Mouse (Mus musculus): Measurements from ENCODE around the gene Mpped1. TPM values are rescaled to one million over a fixed set of nuclear protein-coding genes. Genes with fewer than 3 reads are reported as not detected.

The Mpped1 gene
- polyA plus RNA-seq, 1 experiment from 2014 or later, result 0.22 TPM

GRCm38 (mm10) chr15:83756742-83757141, 22.5 kb upstream of the Mpped1 start:
- no peaks in the 10 kb centered on the region for H3K9me3 ChIP-seq (replicated peaks; ENCODE audit: low read length)
- no peaks in the 10 kb centered on the region for H3K27me3 ChIP-seq (ENCODE audit: insufficient read depth, low read length)
- TF ChIP-seq CTCF (IDR thresholded peaks at IDR 0.05; ENCODE audit: low read depth), result peak; percentile 75
- no peak overlapping the region for H3K4me3 ChIP-seq (replicated peaks; ENCODE audit: low read depth, low read length)
- H3K4me1 ChIP-seq (replicated peaks; ENCODE audit: insufficient read depth, low read length), result no peaks in the 10 kb centered on the region
- DNase-seq (ENCODE audit: low spot score), result peak; percentile 73
- ATAC-seq (replicated peaks; ENCODE audit: low FRiP score, low read depth), result no peak
- H3K36me3 ChIP-seq (ENCODE audit: insufficient read depth, low read length), result no peaks in the 10 kb centered on the region
- no peak overlapping the region for H3K4me2 ChIP-seq (ENCODE audit: low read length)
- H3K9ac ChIP-seq (ENCODE audit: low read depth, low read length), result no peak overlapping the region
- 27% methylated on average over 9 of the region's 9 CpGs for WGBS
- H3K27ac ChIP-seq, result no peak overlapping the region

- TF ChIP-seq CTCF (IDR thresholded peaks at IDR 0.05; ENCODE audit: low read depth), result peak; percentile 80
- H3K4me2 ChIP-seq (ENCODE audit: low read length), result no peak overlapping the region
- H3K9ac ChIP-seq (ENCODE audit: low read depth, low read length), result no peak overlapping the region
- DNase-seq (ENCODE audit: low spot score), result peak; percentile 33
- H3K4me3 ChIP-seq (replicated peaks; ENCODE audit: low read depth, low read length), result no peak overlapping the region
- no peak for ATAC-seq (replicated peaks; ENCODE audit: low FRiP score, low read depth)
- WGBS, result 12% methylated on average over 4 of the region's 4 CpGs
- no peaks in the 10 kb centered on the region for H3K9me3 ChIP-seq (replicated peaks; ENCODE audit: low read length)
- no peaks in the 10 kb centered on the region for H3K27me3 ChIP-seq (ENCODE audit: insufficient read depth, low read length)
- no peaks in the 10 kb centered on the region for H3K36me3 ChIP-seq (ENCODE audit: insufficient read depth, low read length)
- no peaks in the 10 kb centered on the region for H3K4me1 ChIP-seq (replicated peaks; ENCODE audit: insufficient read depth, low read length)
- no peak overlapping the region for H3K27ac ChIP-seq
Observed at GRCm38 (mm10) chr15:83758958-83759357, 20.3 kb upstream of the Mpped1 start.

- H3K9ac ChIP-seq (ENCODE audit: low read depth, low read length), result no peak overlapping the region
- H3K4me1 ChIP-seq (replicated peaks; ENCODE audit: insufficient read depth, low read length), result no peaks in the 10 kb centered on the region
- H3K9me3 ChIP-seq (replicated peaks; ENCODE audit: low read length), result no peaks in the 10 kb centered on the region
- H3K36me3 ChIP-seq (ENCODE audit: insufficient read depth, low read length), result no peaks in the 10 kb centered on the region
- H3K27me3 ChIP-seq (ENCODE audit: insufficient read depth, low read length), result no peaks in the 10 kb centered on the region
- peak; percentile 80 for TF ChIP-seq CTCF (IDR thresholded peaks at IDR 0.05; ENCODE audit: low read depth)
- DNase-seq (ENCODE audit: low spot score) (peak; percentile 42), ATAC-seq (replicated peaks; ENCODE audit: low FRiP score, low read depth) (no peak)
- H3K4me2 ChIP-seq (ENCODE audit: low read length), result no peak overlapping the region
- H3K4me3 ChIP-seq (replicated peaks; ENCODE audit: low read depth, low read length), result no peak overlapping the region
- 11% methylated on average over 10 of the region's 10 CpGs for WGBS
- H3K27ac ChIP-seq, result no peak overlapping the region
Observed at GRCm38 (mm10) chr15:83760683-83761082, 18.6 kb upstream of the Mpped1 start.

GRCm38 (mm10) chr15:83761512-83761911, 17.8 kb upstream of the Mpped1 start:
- TF ChIP-seq CTCF (IDR thresholded peaks at IDR 0.05; ENCODE audit: low read depth), result no peak
- 89% methylated on average over 13 of the region's 13 CpGs for WGBS

DNA sequence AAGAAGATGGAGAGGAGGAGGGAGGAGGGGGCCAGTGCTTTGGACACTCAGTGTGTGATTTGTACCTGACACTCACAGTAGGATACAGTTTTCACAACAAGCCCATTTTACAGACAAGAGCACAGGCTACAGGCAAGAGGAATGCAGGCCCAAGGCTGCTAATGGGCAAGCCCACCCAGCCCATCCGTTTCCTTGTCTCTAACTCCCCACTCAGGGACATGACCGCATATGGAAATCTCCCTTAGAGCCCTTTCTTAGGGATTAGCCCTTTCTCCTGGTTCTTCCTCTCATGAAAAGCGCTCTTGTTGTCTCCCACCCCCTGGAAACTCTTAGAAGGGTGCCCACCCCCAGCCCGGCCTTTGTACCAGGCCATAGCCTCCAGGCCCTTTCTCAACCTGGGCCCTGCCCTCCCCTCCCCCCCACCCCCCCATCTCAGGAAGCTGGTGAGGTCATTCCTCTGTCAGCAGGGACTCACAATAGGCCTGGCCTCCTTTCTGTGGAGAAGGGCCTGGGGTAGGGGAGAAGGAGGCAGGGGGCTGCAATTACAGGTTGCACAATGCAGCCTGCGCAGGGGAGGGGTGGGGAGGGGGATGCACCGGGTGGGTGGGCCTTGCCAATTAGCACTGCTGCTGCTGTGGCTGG, 13.8 kb upstream of the Mpped1 start:
- no peaks in the 10 kb centered on the region for H3K9me3 ChIP-seq (replicated peaks; ENCODE audit: low read length)
- no peak for ATAC-seq (replicated peaks; ENCODE audit: low FRiP score, low read depth)
- 31% methylated on average over 6 of the region's 6 CpGs for WGBS
- H3K4me3 ChIP-seq (replicated peaks; ENCODE audit: low read depth, low read length), result no peak overlapping the region
- no peak overlapping the region for H3K9ac ChIP-seq (ENCODE audit: low read depth, low read length)
- DNase-seq (ENCODE audit: low spot score), result no peak
- no peak overlapping the region for H3K27ac ChIP-seq
- H3K27me3 ChIP-seq (ENCODE audit: insufficient read depth, low read length), result no peaks in the 10 kb centered on the region
- no peaks in the 10 kb centered on the region for H3K4me1 ChIP-seq (replicated peaks; ENCODE audit: insufficient read depth, low read length)
- H3K4me2 ChIP-seq (ENCODE audit: low read length), result no peak overlapping the region
- no peaks in the 10 kb centered on the region for H3K36me3 ChIP-seq (ENCODE audit: insufficient read depth, low read length)
- TF ChIP-seq CTCF (IDR thresholded peaks at IDR 0.05; ENCODE audit: low read depth), result no peak

More at GRCm38 (mm10) chr15:83761512-83761911, 17.8 kb upstream of the Mpped1 start:
- no peak overlapping the region for H3K4me2 ChIP-seq (ENCODE audit: low read length)
- DNase-seq (ENCODE audit: low spot score), result no peak
- ATAC-seq (replicated peaks; ENCODE audit: low FRiP score, low read depth), result no peak
- no peaks in the 10 kb centered on the region for H3K9me3 ChIP-seq (replicated peaks; ENCODE audit: low read length)
- no peak overlapping the region for H3K4me3 ChIP-seq (replicated peaks; ENCODE audit: low read depth, low read length)
- no peak overlapping the region for H3K9ac ChIP-seq (ENCODE audit: low read depth, low read length)
- H3K36me3 ChIP-seq (ENCODE audit: insufficient read depth, low read length), result no peaks in the 10 kb centered on the region
- no peaks in the 10 kb centered on the region for H3K4me1 ChIP-seq (replicated peaks; ENCODE audit: insufficient read depth, low read length)
- no peak overlapping the region for H3K27ac ChIP-seq
- no peaks in the 10 kb centered on the region for H3K27me3 ChIP-seq (ENCODE audit: insufficient read depth, low read length)

- DNase-seq (ENCODE audit: low spot score), result no peak
Observed at GRCm38 (mm10) chr15:83771346-83772053, 7.8 kb upstream of the Mpped1 start.

More at GRCm38 (mm10) chr15:83771346-83772053, 7.8 kb upstream of the Mpped1 start:
- Histone ChIP-seq H3K4me3 (replicated peaks; ENCODE audit: low read depth, low read length) (no peak overlapping the region), H3K9me3 (replicated peaks; ENCODE audit: low read length) (no peaks in the 10 kb centered on the region), H3K9ac (ENCODE audit: low read depth, low read length) (no peak overlapping the region), H3K4me1 (replicated peaks; ENCODE audit: insufficient read depth, low read length) (no peaks in the 10 kb centered on the region), H3K36me3 (ENCODE audit: insufficient read depth, low read length) (no peaks in the 10 kb centered on the region), H3K27ac (no peak overlapping the region), H3K4me2 (ENCODE audit: low read length) (no peak overlapping the region), H3K27me3 (ENCODE audit: insufficient read depth, low read length) (no peaks in the 10 kb centered on the region)
- WGBS, result 76% methylated on average over 8 of the region's 8 CpGs
- no peak for ATAC-seq (replicated peaks; ENCODE audit: low FRiP score, low read depth)
- TF ChIP-seq CTCF (IDR thresholded peaks at IDR 0.05; ENCODE audit: low read depth), result no peak

All from kidney, postnatal 0 days (tissue).